Mouse (Mus musculus) E14TG2a.4 (cell line): ENCODE data around the gene Fkbp15.

ENCODE experiments used
- CTCF ChIP-seq: conservative IDR thresholded peaks from 2 replicates; pipeline ENCODE4 v1.5.1; 2014; ENCODE audit warnings: low read length
- NANOG ChIP-seq: IDR thresholded peaks from 2 replicates; pipeline ENCODE4 v1.6.1; 2014; ENCODE audit warnings: borderline replicate concordance, low read length, mixed read lengths
- POU5F1 ChIP-seq: IDR thresholded peaks from 2 replicates; pipeline ENCODE4 v1.6.1; 2014; ENCODE audit warnings: low read length, borderline replicate concordance

GRCm38 (mm10) chr4:62367586-62367985, 7.2 kb upstream of the Fkbp15 start:
- TF ChIP-seq CTCF (no peak), NANOG (no peak), POU5F1 (no peak)
